Mouse (Mus musculus) right cerebral cortex, postnatal 14 days (tissue): ENCODE measurements around the gene Zyx.

Source experiments
- DNase-seq: peaks from one replicate; pipeline ENCODE4 v3.0.0; 2022

The Zyx gene

DNA sequence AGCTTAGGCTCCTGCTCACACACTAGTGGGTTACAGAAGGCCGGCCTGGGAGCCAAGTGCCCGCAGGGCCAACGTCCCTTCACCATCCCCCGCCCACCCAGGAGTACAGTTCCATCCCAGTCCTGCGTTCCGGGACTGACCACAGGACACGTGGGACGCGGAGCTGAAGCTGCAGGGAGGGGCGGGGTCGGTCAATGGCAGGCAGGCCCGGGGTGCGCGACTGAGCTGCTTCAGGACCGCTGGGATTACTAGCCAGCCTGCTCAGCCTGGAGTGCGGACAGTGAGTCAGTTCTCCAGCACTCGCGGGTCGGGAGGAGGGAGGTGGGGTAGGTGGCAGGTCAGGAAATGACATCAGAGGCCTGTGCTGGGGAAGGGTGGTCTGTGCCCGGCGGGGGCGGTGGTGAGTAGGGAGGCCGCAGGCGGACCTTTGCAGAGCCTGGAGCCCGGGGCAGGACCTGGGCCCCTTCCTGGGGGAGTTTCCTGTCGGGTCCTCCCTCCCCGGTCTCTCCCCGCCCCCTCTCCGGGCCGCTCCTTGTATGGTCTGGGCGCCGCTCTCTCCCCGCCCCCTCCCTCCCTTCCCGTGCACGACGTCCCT is at the start of gene Zyx:
Gene Zyx, plus strand, starts transcription at position 205 of the 595 bp plus-strand sequence.
- DNase-seq = peak; percentile 80

DNA sequence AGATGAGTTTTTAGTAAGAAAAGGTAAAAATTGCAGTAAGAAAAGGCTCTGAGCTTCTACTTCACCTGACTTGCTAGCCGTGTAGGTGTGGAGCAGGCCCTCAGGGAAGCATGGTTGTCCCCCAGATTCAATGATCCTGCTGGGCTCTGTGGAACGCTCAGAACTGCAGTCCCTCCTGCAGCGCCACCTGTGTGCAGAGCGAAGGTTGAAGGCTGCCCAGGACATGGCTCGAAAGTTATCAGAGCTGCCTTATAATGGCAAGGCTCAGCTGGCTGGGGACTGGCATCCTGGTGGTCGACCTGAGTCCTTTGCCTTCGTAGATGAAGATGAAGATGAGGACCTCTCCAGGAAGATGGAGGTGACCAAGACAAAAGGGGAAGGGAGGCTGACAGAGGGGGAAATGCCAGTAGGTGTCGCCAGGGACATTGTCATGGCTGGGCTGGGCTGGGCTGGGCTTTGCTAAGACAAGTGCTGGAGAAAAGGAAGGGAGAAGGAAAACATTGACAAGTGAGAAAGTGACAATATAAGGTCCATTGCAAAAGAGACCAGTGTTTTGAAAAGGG is 39.5 kb upstream of the Zyx start:
- no peak for DNase-seq

DNA sequence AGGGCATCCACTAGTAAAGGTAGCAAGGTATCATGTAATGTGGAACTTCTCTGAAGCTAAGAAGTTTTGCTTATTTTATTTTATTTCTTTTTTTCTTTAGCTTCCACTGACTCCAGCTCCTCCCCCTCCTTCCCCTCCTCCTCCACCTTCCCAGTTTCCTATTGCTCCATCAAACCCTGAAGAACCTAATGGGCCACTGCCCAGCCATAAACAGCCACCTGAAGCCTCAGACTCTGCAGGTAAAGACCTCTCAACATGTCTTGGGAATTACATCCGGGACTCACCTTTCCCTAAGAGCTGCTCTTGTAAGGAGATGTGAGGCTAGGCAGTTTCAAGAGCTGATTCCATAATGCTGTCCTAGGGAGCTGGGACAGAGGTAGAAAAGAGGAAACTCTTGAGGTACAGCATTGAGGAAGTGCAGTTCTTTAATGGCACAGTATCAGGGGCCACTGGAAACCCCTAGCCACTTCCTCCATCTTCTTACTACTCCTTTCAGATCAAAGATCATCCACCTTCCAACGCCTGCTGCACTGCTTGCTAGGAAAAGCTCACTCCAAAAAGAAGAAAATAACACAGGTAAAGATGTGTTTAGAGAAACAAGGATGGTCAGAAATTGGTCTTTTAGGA is 38.9 kb upstream of the Zyx start:
- no peak for DNase-seq

DNA sequence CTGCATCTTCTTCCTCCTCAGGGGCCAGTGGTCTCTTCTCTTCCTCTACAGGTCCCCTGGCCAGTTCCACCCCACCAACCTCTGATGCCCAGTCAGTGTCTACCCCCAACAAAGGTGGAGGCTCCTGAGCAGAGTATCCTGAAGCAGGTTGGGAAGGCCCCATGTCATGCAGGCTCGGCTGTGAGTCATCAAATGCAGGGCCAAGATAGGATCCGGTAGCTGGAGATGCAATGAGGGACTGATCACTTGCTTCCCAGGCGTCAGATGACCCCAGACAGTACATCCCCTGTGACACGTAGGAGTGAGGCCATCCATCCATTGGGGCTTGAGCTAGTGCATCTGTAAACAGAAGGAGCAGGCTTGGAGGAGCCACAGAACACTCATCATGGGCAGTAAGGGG is 31.1 kb upstream of the Zyx start:
- DNase-seq = no peak

DNA sequence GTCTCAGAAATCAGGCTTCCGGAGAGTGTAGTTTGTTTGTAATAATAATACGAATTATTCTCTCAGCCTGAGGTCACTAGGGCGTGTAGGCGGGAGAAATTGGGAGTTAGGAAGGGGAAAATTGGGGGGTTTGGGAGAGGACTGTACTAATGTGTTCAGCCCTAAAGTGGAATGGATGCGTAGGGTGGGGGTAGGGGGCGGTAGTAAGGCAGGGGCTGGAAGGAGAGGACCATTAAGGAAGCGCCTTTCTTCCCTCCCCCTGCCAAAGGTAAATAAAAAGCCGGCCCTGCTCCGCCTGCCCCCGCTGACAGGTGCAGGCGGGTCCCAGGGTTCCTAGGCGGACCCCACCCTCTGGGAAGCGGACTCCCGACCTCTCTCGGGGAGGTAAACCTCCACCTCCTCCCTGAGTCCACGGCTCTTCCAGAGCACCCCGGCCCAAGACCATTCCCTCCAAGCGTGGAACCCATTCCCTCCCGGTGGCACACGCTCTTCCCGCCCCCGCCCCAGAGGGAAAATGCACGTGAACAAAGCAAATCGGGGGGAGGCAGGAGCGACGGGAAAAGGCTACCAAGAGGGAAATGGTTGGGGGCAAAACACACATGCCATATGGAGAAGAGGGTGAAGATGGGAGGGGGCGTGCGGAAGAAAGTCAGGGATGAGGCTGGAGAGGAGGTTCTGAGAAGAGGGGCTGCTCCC is 25.9 kb upstream of the Zyx start:
- no peak for DNase-seq

DNA sequence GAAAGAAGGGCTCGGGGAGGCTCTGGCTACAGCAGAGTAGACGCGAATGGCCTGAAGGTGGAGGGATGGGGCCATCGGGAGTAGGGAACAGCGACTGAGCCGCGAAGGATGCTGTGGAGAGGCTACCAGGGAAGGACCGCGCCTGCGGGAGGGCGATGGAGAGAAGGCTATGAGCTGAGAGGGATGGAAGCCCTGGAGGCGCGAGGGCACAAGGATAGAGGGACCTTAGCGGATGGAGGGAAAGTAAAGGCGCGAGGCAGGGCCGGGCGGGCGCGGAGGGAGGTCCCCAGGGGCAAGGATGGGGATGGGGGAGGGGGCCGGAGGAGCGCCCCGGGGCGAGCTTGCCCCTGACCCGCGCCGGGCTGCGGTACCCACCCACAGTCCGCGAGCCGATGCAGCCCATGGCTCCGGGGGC is 25.4 kb upstream of the Zyx start:
- DNase-seq = peak; percentile 37

DNA sequence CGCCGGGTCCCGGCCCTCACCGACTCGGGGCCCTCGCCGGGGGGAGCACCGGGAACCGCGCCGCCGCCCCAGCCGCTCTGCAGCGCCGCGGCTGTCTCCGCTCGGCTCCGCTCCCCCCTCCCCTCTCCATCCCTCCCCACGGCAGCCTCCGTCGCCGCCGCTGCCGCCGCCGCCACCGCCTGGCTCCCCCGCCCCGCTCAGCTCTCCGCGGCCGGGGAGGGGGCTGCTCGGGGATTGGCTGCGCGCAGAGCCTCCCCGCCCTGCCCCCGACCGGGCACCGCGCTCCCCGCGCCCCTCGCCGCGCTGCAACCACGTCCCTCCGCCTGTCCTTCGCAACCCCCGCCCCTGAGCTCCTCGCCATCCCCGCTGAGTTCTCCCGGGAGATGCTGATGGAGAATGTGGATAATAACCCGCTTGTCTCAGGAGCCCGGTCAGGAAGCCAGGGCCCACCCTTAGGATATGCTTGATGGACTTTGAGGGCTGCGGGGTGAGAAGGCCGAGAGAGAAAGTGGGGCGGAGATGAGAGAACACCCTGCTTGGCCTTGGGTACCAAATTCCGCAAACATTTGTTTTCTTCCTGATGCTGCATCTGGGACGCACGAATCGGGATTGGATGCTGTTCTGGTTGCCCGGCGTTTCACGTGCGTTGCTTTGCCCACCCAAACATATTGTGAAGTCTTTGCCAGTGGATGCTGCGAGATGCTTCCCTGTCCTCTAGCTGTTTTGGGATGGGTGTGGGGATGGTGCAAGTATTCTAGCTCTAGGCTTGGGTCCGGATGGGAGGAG is 24.8 kb upstream of the Zyx start, which contains the start of gene Fam131b:
Gene Fam131b, minus strand, starts transcription at position 162 of the 786 bp plus-strand sequence.
- DNase-seq = peak; percentile 77

DNA sequence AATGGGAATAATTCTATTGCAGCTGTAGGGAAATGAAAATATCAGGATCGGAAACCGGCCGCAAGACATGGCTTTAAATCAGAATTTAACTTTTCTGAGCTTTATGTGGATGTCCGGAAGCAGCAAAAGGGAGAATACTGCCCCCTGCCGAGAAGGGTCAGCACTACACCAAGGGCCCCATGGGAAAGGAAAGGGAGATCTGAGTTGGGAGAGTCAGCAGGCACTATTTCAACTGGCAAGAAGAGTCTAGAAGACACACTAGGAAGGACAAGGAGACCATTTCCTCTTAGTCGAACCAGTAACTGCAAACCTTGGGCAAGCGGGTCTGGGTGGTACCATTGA is 24.2 kb upstream of the Zyx start:
- peak; percentile 80 for DNase-seq

DNA sequence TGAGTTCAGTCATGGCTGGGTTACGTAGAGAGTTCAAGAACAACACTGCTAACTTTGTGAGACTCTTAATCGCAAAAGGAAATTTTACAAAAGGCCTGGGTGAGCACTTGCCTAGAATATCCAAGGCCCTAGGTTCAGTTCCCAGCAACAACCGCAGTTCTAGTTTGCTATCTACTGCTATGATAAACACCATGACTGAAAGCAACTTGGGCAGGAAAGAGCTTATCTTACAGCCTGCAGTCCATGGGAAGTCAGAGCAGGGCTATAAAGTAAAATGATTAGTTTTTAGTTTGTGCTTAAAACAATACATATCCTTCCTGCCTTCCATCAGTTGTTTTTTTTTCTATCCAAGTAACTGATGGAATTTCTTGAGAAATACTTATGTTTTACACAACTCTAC is 22.9 kb upstream of the Zyx start:
- DNase-seq = no peak

DNA sequence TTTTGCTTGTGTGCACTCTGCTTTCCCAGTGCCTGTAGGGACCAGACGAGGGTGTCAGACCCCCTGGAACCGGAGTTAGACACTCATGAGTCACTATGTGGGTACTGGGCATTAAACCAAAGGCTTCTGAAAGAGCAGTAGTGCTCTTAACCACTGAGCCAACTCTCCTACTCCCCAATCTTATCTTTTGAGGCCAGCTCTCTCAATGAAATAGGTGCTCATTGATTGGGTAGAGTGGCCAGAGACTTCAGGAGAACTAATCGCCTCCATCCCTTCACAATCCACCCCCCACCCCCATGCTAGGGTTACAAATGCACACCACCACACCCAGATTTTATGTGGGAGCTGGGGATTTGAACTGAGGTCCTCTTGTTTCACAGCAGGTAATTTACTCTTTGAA is 20.7 kb upstream of the Zyx start:
- no peak for DNase-seq

DNA sequence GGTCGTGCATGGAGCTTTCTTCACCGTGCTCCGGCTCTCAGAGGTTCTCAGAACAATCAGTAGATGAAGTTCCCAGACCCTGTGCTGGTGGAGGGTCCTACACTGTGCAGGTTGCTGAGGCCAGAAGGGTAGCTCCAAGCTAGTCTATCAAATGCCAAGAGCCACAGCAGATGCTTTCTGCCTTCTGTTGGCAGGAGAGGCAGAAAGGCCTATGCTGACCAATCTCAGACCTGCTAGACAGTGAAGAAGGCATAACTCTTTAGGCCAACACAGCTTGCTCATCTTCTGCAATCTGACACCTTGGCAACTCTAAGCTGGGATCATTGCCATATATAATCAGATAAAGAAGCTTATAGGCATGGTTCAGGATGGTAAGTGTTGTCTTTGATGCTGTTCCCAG is 19.2 kb upstream of the Zyx start:
- DNase-seq = no peak

DNA sequence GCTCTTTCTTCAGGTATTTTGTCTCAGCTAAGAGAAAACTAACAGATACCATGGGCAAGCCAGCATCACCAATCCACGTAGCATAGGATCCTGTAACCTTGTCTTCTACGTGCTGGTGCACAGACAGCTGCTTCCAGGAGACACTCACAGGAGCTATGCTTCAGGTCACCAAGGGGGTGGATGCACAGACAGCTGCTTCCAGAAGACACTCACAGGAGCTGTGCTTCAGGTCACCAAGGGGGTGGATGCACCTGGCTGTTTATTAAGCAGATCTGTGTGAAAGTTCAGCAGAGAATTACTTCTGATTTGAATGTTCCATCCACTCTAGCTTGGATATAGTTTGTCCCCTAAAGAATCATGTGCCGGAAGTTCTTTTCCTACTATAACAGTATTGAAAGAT is 18.5 kb upstream of the Zyx start:
- DNase-seq = no peak

DNA sequence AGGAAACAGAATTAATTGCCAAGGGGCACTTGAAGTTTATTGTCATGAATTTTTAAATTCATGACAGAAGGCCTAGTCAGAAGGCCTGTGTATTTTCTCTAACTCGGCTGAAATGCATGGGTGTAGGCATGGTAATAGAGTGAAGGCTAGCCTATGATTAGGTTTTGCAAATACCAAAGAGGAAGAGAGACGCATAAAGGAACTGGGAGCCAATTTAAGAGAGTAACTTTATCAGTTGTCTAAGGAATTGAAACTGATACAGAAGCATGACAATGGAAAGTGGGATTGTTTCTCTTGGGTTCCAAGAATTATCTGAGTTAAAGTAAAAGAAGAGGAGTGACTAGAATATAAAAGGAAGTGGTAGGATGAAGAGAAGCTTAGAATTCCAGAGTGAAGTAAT is 10.2 kb upstream of the Zyx start:
- DNase-seq = no peak

DNA sequence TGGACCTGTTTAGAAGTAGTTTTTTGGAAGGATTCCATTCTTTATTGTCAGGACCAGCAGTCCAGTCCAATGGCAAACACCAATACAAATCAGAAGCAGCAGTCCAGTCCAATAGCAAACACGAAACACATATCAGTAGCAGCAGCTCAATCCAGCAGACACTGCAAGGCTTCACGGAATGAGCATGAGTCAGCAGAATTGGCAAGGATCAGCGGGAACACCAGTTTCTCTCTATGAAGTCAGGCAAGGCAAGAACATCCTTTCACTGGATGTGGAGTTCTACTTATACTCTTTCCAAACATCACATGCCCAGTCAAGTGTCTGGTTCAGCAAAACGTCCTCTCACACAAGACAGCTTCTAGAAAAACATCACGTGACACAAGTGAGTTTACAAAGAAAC is 9.4 kb upstream of the Zyx start:
- no peak for DNase-seq

DNA sequence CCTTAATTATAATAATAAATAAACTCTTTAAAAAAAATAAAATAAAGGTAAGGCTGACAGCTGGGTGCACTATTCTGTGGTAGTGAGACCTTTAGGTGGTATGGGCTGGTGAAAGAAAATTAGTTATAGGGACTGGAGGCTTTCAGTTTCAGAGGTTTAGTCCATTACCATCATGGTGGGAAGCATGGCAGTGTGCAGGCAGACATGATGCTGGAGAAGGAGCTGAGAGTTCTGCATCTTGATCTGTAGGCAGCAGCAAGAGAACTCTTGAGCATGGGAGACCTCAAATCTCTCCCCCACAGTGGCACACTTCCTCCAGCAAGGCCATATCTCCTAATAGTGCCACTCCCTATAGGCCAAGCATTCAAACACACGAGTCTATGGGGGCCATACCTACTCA is 7.3 kb upstream of the Zyx start:
- no peak for DNase-seq

DNA sequence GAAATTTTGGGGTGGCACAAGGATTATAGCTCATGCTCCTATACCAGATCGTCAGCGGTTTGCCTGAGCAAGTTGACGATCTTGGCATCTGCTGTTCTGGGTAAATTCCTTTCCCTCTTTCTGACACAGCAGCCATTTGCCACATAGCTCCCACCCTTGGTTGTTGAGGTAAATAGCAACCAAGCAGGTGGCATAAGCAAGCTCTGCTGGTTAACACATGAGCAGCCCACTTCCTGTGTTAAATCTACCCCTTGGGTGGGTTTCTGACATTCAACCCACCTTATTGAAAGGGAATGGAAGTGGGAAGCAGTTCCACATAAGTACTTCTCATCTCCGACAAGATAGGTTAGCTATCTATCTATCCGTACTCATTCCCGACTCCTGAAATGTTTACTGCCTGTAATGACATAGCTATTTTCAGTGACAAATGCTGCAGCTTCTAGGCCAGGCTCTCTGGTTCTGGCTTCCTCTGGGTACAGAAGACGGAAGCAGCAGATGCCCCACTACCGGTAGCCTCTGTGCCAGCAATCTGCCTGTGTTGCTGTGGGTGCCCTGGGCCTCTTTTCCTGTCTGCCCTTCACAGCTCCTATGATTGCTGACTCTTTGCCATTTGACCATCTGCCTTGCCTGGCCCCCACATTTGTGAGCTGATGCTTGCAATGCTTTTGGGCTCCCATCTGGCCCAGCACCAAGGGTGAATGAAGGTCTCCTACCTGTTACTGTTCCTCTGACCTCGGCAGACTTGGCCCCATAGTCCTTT is 5.9 kb upstream of the Zyx start:
- DNase-seq = no peak

DNA sequence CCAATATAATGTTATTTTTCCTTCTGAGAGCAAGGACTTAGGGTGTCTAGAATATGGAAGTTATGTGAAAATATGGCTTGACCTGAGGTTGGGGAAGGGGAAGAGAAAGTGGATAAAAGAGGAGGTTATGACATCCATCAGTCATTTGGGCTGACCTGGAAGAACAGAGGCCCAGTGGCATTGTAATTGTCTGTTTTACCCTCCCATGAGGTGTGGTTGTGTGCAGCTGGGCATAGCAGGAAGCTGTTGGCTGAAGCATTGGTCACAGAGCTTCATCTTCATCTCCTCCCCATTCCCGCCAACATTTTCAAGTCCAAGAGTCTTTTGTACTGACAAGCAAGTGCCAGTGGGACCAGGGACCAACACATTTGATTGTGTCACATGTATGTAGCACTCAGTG is 5.2 kb upstream of the Zyx start:
- DNase-seq = no peak

DNA sequence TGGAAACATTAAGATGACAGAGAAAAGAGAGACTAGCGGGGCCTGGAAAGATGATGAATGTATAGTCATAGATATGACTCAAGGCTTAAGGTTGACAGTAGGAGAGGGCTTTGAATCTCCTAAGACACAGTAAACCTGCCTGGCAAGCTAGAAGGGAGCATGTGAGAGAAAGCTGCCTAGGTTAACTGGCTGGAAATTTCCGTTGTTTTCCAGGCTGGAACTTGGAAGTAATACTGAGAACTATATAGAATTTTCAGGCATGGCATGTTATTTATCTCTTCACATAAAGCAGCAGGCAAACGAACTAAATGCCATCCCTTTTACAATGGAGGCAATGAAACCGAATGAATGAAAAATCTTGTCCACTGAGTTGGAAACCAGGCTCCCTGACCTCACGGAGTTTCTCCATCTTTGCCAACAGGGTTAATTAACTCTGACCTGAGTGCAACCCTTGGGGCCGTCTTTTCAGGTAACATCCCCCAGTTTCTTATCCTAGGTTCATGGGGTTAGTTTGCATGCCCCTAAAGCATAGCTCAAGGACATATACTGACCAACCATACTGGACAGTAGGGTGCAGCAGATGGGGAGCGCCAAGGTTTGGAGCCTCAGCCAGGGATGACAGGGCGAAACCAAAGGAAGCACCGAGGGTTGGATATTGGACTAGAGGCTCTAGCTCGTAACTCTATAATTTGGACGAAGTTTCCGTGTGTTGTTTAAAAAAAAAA is 987 bp upstream of the Zyx start:
- no peak for DNase-seq

DNA sequence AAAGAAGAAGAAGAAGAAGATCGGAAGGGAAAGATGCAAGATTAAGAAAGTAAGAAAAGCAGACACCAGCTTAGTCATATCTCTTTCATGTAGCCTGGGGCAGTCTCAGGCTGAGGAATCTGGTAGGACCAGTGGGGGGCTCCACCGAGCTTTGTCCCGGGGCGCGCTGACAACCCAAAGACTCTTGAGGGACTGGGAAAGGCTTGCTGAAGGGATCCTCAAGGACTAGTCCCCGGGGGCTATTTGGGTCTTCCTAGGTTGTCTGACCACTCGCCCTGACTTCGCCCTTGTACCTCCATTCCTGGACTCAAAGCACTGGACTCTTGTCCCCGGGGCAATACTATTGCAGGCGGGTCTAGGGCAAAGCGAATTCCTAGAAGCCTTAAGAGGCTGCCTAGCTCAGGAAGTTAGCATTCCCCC is 414 bp upstream of the Zyx start:
- DNase-seq = peak; percentile 64

DNA sequence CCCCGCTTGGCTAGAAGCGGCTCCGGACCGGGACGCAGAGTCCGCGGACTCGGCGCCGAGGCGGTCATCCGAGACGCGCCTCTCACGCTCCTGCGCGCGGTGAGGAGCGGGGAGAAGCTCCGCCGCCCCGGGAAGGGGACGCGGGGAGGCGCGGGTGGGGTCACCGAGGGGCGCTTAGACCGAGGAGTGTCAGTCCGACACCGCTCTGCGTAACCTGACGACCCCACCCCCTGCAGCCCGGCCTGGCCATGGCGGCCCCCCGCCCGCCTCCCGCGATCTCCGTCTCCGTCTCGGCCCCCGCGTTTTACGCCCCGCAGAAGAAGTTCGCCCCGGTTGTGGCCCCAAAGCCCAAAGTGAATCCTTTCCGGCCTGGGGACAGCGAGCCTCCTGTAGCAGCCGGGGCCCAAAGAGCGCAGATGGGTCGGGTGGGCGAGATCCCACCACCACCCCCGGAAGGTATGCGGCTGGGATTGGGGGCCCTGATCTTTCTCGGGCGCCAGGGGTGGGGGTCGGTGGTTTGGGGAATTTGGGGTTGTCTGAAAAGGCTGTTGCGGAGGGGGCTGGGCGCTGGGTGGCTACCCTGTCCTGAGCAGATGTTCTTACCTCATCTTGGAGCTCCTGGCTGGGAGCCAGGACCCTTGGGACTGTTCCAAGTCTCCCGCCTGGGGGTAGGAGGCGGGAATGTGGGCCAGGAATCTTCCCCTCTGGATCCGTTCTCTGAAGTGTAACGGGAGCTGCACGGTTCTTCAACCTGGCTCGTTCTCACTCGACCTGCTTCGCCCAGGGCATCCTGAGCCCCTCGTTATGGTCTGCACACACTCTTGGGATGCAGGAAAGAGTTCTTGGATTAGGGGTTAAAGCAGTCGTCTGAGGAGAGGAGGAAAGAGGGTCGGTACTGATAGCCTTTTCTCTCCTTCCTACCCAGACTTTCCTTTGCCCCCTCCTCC is 864 bp downstream of the Zyx start:
- peak; percentile 85 for DNase-seq
